Mouse (Mus musculus) heart, postnatal 0 days (tissue): ENCODE measurements around the gene 2900026A02Rik.
A peak's percentile ranks its signal among the peaks of the same experiment; 100 is the strongest.

ENCODE experiments used
- CTCF ChIP-seq: IDR thresholded peaks from 2 replicates; pipeline ENCODE4 v1.5.1; 2016; ENCODE audit warnings: antibody characterized with exemption, control low read depth, low read depth
- EP300 ChIP-seq: IDR thresholded peaks from 2 replicates; pipeline ENCODE4 v1.6.1; 2016; ENCODE audit warnings: antibody characterized with exemption, low read depth

GRCm38 (mm10) chr5:113199126-113199771 lies 21.8 kb downstream of the 2900026A02Rik start:
- TF ChIP-seq CTCF (no peak), EP300 (peak; percentile 60; the same call in 1 of the 2 replicates)
